Mouse (Mus musculus) embryonic fibroblast, embryonic 13.5 days (primary cell): ENCODE measurements around the gene Cd38. TPM values are rescaled to one million over a fixed set of nuclear protein-coding genes. Genes with fewer than 3 reads are reported as not detected.
A peak's percentile ranks its signal among the peaks of the same experiment; 100 is the strongest.

ENCODE experiments used
- H3K27ac ChIP-seq: 2 replicates; pipeline ENCODE4 v1.5.1; 2012; ENCODE audit warnings: low read length, control low read depth, inconsistent platforms; ENCODE audit not compliant: insufficient read depth
- H3K4me1 ChIP-seq: 2 replicates; pipeline ENCODE4 v1.6.1; 2011; ENCODE audit warnings: low read length; ENCODE audit not compliant: control insufficient read depth, insufficient read depth
- H3K4me3 ChIP-seq: 2 replicates; pipeline ENCODE4 v1.5.1; 2011; ENCODE audit warnings: mild to moderate bottlenecking, control low read depth, low read length; ENCODE audit not compliant: insufficient read depth
- CTCF ChIP-seq: IDR thresholded peaks from 2 replicates; pipeline ENCODE4 v1.5.1; 2011; ENCODE audit warnings: mild to moderate bottlenecking, control low read depth, low read length, moderate library complexity, borderline replicate concordance; ENCODE audit not compliant: insufficient read depth
- POLR2A ChIP-seq: IDR thresholded peaks from 2 replicates; pipeline ENCODE4 v1.6.1; 2011; ENCODE audit warnings: low read depth, mild to moderate bottlenecking, control low read depth, low read length, moderate library complexity
- polyA plus RNA-seq: library from polyadenylated mRNA; stranded (reverse); fragments of >200 nt; gene quantifications from 2 replicates; pipeline ENCODE4 v1.2.4, GENCODE M21; 2011; ENCODE audit warnings: low read depth; ENCODE audit not compliant: missing spikeins, insufficient read length

Gene Cd38
- polyA plus RNA-seq, 1 experiment = 7.9 TPM

DNA sequence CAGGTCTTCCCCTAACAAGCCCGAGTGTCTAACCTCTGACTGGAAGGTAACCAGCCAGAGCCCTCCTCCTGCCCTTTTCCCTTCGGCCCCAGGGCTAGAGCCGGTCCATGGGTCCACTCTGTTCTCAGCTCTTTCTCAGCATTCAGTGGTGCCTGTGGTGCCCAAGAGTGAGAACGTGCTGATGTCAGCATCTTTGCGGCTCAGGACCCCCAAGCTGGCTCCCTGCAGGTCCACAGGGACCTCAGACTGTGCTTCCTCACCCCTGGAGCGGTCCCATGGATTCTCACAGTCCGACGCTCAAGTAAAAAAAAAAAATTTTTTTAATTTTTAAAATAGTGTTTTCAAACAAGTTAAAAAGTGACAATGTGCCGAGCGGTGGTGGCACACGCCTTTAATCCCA, 53.5 kb downstream of the Cd38 start:
- H3K4me3 ChIP-seq = no peak overlapping the region
- H3K27ac ChIP-seq = no peak overlapping the region
- no peaks in the 10 kb centered on the region for H3K4me1 ChIP-seq
- TF ChIP-seq POLR2A (no peak), CTCF (no peak)

DNA sequence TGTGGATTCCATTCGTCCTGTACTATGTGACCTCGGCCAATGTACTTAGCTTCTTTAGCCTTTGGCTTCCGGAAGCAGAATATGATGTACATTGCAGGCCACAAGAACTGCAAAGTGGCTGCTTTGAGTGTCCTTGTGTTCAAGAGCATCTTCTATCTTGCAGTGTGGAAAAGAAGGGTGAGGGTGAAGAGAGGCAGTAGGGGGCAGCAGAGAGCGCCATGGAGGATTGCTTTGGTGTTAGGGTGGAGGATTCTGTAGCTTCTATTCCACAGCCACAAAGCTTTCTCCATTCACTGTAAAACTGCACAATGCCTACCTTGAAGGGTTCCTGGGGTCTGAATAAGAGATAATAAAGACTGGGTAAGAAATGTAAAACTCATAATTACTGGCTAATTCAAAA, 55.6 kb downstream of the Cd38 start:
- Histone ChIP-seq H3K27ac (no peak overlapping the region), H3K4me1 (no peaks in the 10 kb centered on the region), H3K4me3 (no peak overlapping the region)
- TF ChIP-seq CTCF (peak; percentile 69; the same call in 1 of the 2 replicates), POLR2A (no peak)

DNA sequence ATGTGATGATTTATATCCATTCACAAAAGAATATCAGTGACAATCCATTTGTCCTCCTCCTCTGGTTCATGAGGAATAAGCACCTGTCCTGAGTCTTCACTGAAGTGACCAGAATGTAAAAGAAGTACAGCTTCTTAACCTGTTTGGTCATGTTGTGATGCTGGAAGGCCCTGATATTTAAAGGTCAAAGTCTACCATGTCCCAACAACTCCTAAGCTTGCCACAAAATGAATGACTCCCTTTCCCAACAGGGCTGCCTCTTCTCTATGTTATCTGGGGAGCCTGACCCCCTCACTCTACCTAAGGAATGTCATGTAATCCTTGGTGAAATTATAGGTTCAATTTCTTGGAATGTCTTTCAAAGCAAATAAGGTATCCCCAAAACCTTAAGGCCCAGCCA, 59.4 kb downstream of the Cd38 start:
- Histone ChIP-seq H3K4me3 (no peak overlapping the region), H3K27ac (no peak overlapping the region), H3K4me1 (no peaks in the 10 kb centered on the region)
- TF ChIP-seq POLR2A = no peak
- no peak for TF ChIP-seq CTCF

GRCm38 (mm10) chr5:43933269-43933668, 64.9 kb downstream of the Cd38 start:
- Histone ChIP-seq H3K4me3 (no peak overlapping the region), H3K27ac (no peak overlapping the region), H3K4me1 (no peaks in the 10 kb centered on the region)
- TF ChIP-seq POLR2A (no peak), CTCF (no peak)

GRCm38 (mm10) chr5:43947330-43947977, 79.1 kb downstream of the Cd38 start:
- no peak overlapping the region for H3K4me3 ChIP-seq
- H3K4me1 ChIP-seq = 0 out of 2 replicates have a peak, but pooled peaks cover 3% of the 10 kb centered on the region
- no peak for TF ChIP-seq CTCF
- no peak for TF ChIP-seq POLR2A
- no peak overlapping the region for H3K27ac ChIP-seq

DNA sequence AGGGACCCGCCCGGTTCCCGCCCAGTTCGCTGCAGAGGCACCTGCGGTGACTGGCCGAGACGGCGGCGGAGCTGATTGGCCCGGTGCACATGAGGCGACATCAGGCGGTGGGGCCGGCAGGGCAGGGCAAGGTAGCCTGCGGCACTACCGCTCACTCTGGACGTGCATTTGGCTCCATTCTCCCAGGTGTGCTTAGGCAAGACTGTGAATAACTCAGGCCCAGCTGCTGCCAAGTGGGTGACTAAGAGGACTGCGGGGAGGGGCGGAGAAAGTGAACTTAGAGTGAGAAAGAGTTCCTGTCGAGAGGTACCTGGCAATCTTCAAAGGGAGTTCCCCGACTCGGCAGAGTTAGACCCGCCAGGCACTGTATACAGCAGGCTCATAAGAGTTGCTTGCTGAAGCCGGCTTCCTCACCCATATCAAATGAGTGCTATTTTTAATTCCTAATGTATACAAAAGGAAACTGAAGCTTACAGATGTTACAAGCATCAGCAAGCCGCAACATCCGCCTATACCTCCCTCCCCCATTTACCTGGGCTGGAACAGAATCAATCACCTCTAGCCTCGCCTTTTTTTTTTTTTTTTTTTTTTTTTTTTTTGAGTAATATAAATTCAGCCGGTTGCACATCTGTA, 79.9 kb downstream of the Cd38 start:
- no peak for TF ChIP-seq CTCF
- TF ChIP-seq POLR2A = no peak
- H3K27ac ChIP-seq = peak overlapping the region; percentile 88
- H3K4me3 ChIP-seq = 0 out of 2 replicates have a peak overlapping the region, but pooled peaks have one; percentile 2

GRCm38 (mm10) chr5:43948748-43949275, 80.5 kb downstream of the Cd38 start:
- TF ChIP-seq CTCF (no peak), POLR2A (peak; percentile 60)
- Histone ChIP-seq H3K4me1 (peaks cover 3% of the 10 kb centered on the region; the same call in 1 of the 2 replicates), H3K27ac (peak overlapping the region; percentile 95), H3K4me3 (peak overlapping the region; percentile 10; the same call in 1 of the 2 replicates)

More for the DNA sequence above, 79.9 kb downstream of the Cd38 start:
- H3K4me1 ChIP-seq = peaks cover 3% of the 10 kb centered on the region; the same call in 1 of the 2 replicates

- Histone ChIP-seq H3K4me3 (no peak overlapping the region), H3K4me1 (peaks cover 3% of the 10 kb centered on the region; the same call in 1 of the 2 replicates), H3K27ac (peak overlapping the region; percentile 34)
- TF ChIP-seq CTCF (no peak), POLR2A (no peak)
These were observed 84.9 kb downstream of the Cd38 start for GRCm38 (mm10) chr5:43953241-43953640.

DNA sequence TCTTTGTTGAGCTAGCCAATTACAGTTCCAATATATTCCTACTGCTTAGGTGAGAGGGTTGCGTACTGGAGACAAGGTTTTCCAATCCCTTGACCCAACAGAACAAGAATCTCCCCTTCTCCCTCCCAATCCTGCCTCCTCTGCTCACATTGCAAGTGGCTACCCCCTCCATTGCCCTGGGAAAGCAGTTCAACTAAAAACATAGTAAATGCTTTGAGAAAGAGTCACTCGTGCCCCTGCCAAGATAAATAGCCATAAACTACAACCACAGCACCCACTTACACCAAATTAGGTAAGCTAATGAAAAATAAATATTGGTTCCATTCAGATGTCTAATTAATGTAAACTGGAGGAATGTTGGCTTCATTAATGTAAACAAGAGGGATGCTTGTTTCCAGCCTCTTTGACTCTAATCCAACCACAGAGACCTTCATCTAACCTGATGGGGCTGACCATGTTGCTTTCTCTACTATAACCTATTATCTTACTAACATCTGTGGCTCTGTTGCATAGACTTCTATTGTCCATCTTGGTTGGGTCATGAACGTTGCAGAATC, 91.6 kb downstream of the Cd38 start:
- TF ChIP-seq POLR2A (no peak), CTCF (no peak)

GRCm38 (mm10) chr5:43961056-43961455, 92.7 kb downstream of the Cd38 start:
- no peak overlapping the region for H3K27ac ChIP-seq

More for the DNA sequence above, 91.6 kb downstream of the Cd38 start:
- H3K4me3 ChIP-seq = no peak overlapping the region
- no peak overlapping the region for H3K27ac ChIP-seq
- no peaks in the 10 kb centered on the region for H3K4me1 ChIP-seq

More at GRCm38 (mm10) chr5:43961056-43961455, 92.7 kb downstream of the Cd38 start:
- TF ChIP-seq CTCF = no peak
- no peak for TF ChIP-seq POLR2A
- H3K4me1 ChIP-seq = no peaks in the 10 kb centered on the region
- H3K4me3 ChIP-seq = no peak overlapping the region

Other genes with a start within 250 kb of the Cd38 start
- gene Cc2d2a, start 206.2 kb upstream of the Cd38 start, polyA plus RNA-seq = 13.3 and 16.2 TPM in 2 replicates
- 0.30 and 0.33 TPM in 2 replicates for gene Bst1, start 49.7 kb upstream of the Cd38 start, polyA plus RNA-seq
- 38.0 and 41.8 TPM in 2 replicates for gene Fbxl5, start 46.9 kb upstream of the Cd38 start, polyA plus RNA-seq
- gene Gm7879, start 44.6 kb downstream of the Cd38 start, polyA plus RNA-seq = not detected in 2 replicates
- gene Fgfbp1, start 113.2 kb downstream of the Cd38 start, polyA plus RNA-seq = not detected in 2 replicates
- 0.53 and 3.5 TPM in 2 replicates for gene Prom1, start 233.5 kb downstream of the Cd38 start, polyA plus RNA-seq